Comparison of ENCODE assay signal across 11 mouse cellular contexts in genomic region chr14:76508701-76509100, GRCm38 (mm10). TPM values are rescaled to one million over a fixed set of nuclear protein-coding genes. Genes with fewer than 3 reads are reported as not detected.
DNase-seq lines count a peak whose midpoint lies in the region; ATAC-seq and TF ChIP-seq lines count a peak whose summit lies in the region.
"Had no signal": no experiment of that assay in that cellular context is flagged by ENCODE, and none has a peak within 500 bp of the region (broad histone marks: within the 10 kb centered on the region; RNA-seq: fewer than 3 reads in every experiment).

No protein-coding gene starts in this region.

- peak; percentile 75 to 82 for DNase-seq in adrenal gland, adult (ENCODE audit: inconsistent age in 2 of 2, low spot score in 1 of 2)
- DNase-seq in adrenal gland, postnatal 4 days (ENCODE audit: low spot score in 2 of 2), result no peak
- DNase-seq in left cerebral cortex, adult 2 months (ENCODE audit: extremely low spot score in 1 of 2, low spot score in 2 of 2), result no peak
- DNase-seq in left cerebral cortex, adult 18-20 months (ENCODE audit: low spot score in 2 of 2), result no peak
- peak; percentile 57 to 75 for DNase-seq in right cerebral cortex, postnatal 10 days (ENCODE audit: low spot score in 2 of 2)
- DNase-seq in right cerebral cortex, postnatal 36 days (ENCODE audit: low spot score in 2 of 2), result no peak
- DNase-seq in frontal cortex, postnatal 25 days (ENCODE audit: low spot score in 2 of 2), result no peak
- DNase-seq: gastrocnemius, postnatal 25 days had no signal

- no peaks in the 10 kb centered on the region for H3K9me3 ChIP-seq in neural tube, embryonic 15.5 days (replicated peaks)

- no peak overlapping the region for H3K4me2 ChIP-seq in neural tube, embryonic 15.5 days

- 70% methylated on average over 10 of the region's 10 CpGs for WGBS in neural tube, embryonic 15.5 days

- H3K9ac ChIP-seq in neural tube, embryonic 15.5 days (replicated peaks), result no peak overlapping the region

- peak overlapping the region; percentile 42; the same call in 1 of the 2 replicates for H3K27ac ChIP-seq in left cerebral cortex, adult 2 months
- 0 out of 2 replicates have a peak overlapping the region, but pooled peaks have one; percentile 18 for H3K27ac ChIP-seq in neural tube, embryonic 15.5 days (replicated peaks)

- no peak for TF ChIP-seq CTCF in left cerebral cortex, adult 2 months (IDR thresholded peaks at IDR 0.05)

- H3K36me3 ChIP-seq in neural tube, embryonic 15.5 days, result peaks cover 22% of the 10 kb centered on the region; the same call in 1 of the 2 replicates

- intact Hi-C loops in left cerebral cortex, adult 2 months (cut with DNase I), result loop anchor here (5.0 kb wide), 2 partner anchors 104 to 149 kb away; no protein-coding TSS in a partner anchor

- H3K27me3 ChIP-seq in neural tube, embryonic 15.5 days (replicated peaks), result no peaks in the 10 kb centered on the region

- no peak overlapping the region for H3K4me3 ChIP-seq in left cerebral cortex, adult 2 months
- no peak overlapping the region for H3K4me3 ChIP-seq in neural tube, embryonic 15.5 days (replicated peaks)

- ATAC-seq in neural tube, embryonic 15.5 days (ENCODE audit: low FRiP score), result no peak
- ATAC-seq: forebrain, embryonic 14.5 days; hindbrain, embryonic 16.5 days had no signal

- peaks cover 30% of the 10 kb centered on the region for H3K4me1 ChIP-seq in neural tube, embryonic 15.5 days

RNA-seq across cellular contexts. Expression of gene Serp2, which starts 48.0 kb away (rescaled TPM):
- 10 to 100 TPM; 15.5 to 16.0 TPM for total RNA-seq in adrenal gland, postnatal 4 days (2021)
- 100 to 1,000 TPM; 178 to 186 TPM for total RNA-seq in left cerebral cortex, adult 2 months (2021)
- total RNA-seq in left cerebral cortex, adult 18-20 months (2021), result 100 to 1,000 TPM; 180 to 192 TPM
- polyA plus RNA-seq in neural tube, embryonic 15.5 days (2015; fragmentation: Nextera tagmentation; extraction: Ambion mirVana), result 207 and 245 TPM in 2 replicates

Comparison
In these comparisons a context has a peak if more than half of its experiments do, and no peak if none do; other contexts are left out.
1. DNase-seq: peak in adrenal gland, adult (2 of 2) and right cerebral cortex, postnatal 10 days (2 of 2); none in adrenal gland, postnatal 4 days (0 of 2), left cerebral cortex, adult 2 months (0 of 2), left cerebral cortex, adult 18-20 months (0 of 2), right cerebral cortex, postnatal 36 days (0 of 2) and frontal cortex, postnatal 25 days (0 of 2).
2. RNA of gene Serp2, which starts 48.0 kb away (total RNA-seq): 180 to 192 TPM in left cerebral cortex, adult 18-20 months and 178 to 186 TPM in left cerebral cortex, adult 2 months; 15.5 to 16.0 TPM in adrenal gland, postnatal 4 days; every median in the first group is over 10 times any median in the second.